Mouse (Mus musculus): ENCODE measurements around the gene Mmd2. TPM values are rescaled to one million over a fixed set of nuclear protein-coding genes. Genes with fewer than 3 reads are reported as not detected.
A peak's percentile ranks its signal among the peaks of the same experiment; 100 is the strongest.

Mmd2 gene
- polyA plus RNA-seq, 1 experiment from 2014 or later, result 0.09 TPM

- H3K27ac ChIP-seq, result no peak overlapping the region
- ATAC-seq (replicated peaks; ENCODE audit: insufficient number of reproducible peaks, insufficient read depth, low FRiP score, low read depth), result no peak
- H3K4me1 ChIP-seq (replicated peaks), result peaks cover 6% of the 10 kb centered on the region
- no peak overlapping the region for H3K4me2 ChIP-seq
- no peaks in the 10 kb centered on the region for H3K9me3 ChIP-seq (replicated peaks)
- H3K4me3 ChIP-seq, result no peak overlapping the region
- H3K9ac ChIP-seq, result no peak overlapping the region
- no peaks in the 10 kb centered on the region for H3K36me3 ChIP-seq
- peaks cover 44% of the 10 kb centered on the region for H3K27me3 ChIP-seq
- 76% methylated on average over 7 of the region's 7 CpGs for WGBS
Observed at GRCm38 (mm10) chr5:142604379-142604778, 4.2 kb downstream of the Mmd2 start.

GRCm38 (mm10) chr5:142597648-142598390 lies 10.8 kb downstream of the Mmd2 start:
- ATAC-seq (replicated peaks; ENCODE audit: insufficient number of reproducible peaks, insufficient read depth, low FRiP score, low read depth), result no peak
- H3K27me3 ChIP-seq, result 0 out of 2 replicates have a peak, but pooled peaks cover 4% of the 10 kb centered on the region
- H3K4me1 ChIP-seq (replicated peaks), result no peaks in the 10 kb centered on the region
- no peaks in the 10 kb centered on the region for H3K9me3 ChIP-seq (replicated peaks)
- H3K4me2 ChIP-seq, result no peak overlapping the region
- no peaks in the 10 kb centered on the region for H3K36me3 ChIP-seq
- no peak overlapping the region for H3K9ac ChIP-seq
- no peak overlapping the region for H3K27ac ChIP-seq
- WGBS, result 64% methylated on average over 6 of the region's 6 CpGs
- H3K4me3 ChIP-seq, result no peak overlapping the region

- WGBS, result 70% methylated on average over 6 of the region's 6 CpGs
- H3K9ac ChIP-seq, result no peak overlapping the region
- H3K9me3 ChIP-seq (replicated peaks), result no peaks in the 10 kb centered on the region
- H3K4me2 ChIP-seq, result no peak overlapping the region
- no peak overlapping the region for H3K27ac ChIP-seq
- ATAC-seq (replicated peaks; ENCODE audit: insufficient number of reproducible peaks, insufficient read depth, low FRiP score, low read depth), result no peak
- no peaks in the 10 kb centered on the region for H3K36me3 ChIP-seq
- no peak overlapping the region for H3K4me3 ChIP-seq
- H3K27me3 ChIP-seq, result no peaks in the 10 kb centered on the region
- H3K4me1 ChIP-seq (replicated peaks), result no peaks in the 10 kb centered on the region
Observed at GRCm38 (mm10) chr5:142596723-142597122, 11.9 kb downstream of the Mmd2 start.

- Histone ChIP-seq H3K27me3 (no peaks in the 10 kb centered on the region), H3K4me1 (replicated peaks) (no peaks in the 10 kb centered on the region), H3K9me3 (replicated peaks) (no peaks in the 10 kb centered on the region), H3K4me3 (no peak overlapping the region), H3K36me3 (no peaks in the 10 kb centered on the region), H3K9ac (no peak overlapping the region), H3K4me2 (no peak overlapping the region), H3K27ac (no peak overlapping the region)
- ATAC-seq (replicated peaks; ENCODE audit: insufficient number of reproducible peaks, insufficient read depth, low FRiP score, low read depth), result no peak
- WGBS, result 62% methylated on average over 3 of the region's 3 CpGs
Observed at GRCm38 (mm10) chr5:142595698-142596097, 12.9 kb downstream of the Mmd2 start.

- H3K4me2 ChIP-seq, result no peak overlapping the region
- WGBS, result 73% methylated on average over 6 of the region's 6 CpGs
- no peaks in the 10 kb centered on the region for H3K36me3 ChIP-seq
Observed at GRCm38 (mm10) chr5:142590953-142591616, 17.5 kb downstream of the Mmd2 start.

DNA sequence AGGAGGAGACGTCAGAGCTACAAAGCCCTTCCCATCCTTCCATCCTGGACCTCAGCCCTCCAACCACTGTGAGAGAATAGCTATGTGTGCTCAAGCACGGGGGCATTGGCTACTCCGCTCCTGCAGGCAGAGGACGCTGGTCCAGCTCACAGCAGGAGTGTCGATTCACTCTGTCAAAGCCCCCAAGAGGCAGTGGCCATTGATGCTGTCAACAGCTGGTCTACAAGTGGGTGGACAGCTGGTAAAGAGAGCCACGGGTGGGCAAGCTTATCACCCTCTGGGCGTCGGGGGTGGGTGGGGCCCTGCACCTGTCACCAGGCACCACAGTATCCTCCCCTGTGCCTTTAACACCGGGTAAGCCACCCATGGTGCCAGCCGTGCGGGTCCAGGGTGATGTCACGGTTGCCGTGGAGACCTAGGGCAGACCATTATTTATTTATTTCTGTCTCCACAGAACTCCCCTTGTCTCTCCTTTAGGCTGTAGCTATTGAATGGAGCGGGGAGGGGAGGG lies 24.9 kb downstream of the Mmd2 start:
- 52% methylated on average over 14 of the region's 14 CpGs for WGBS
- ATAC-seq (replicated peaks; ENCODE audit: insufficient number of reproducible peaks, insufficient read depth, low FRiP score, low read depth), result no peak; the same call in 1 of the 2 replicates

More at GRCm38 (mm10) chr5:142590953-142591616, 17.5 kb downstream of the Mmd2 start:
- Histone ChIP-seq H3K4me1 (replicated peaks) (no peaks in the 10 kb centered on the region), H3K27ac (no peak overlapping the region), H3K9ac (no peak overlapping the region), H3K4me3 (no peak overlapping the region), H3K27me3 (0 out of 2 replicates have a peak, but pooled peaks cover 3% of the 10 kb centered on the region), H3K9me3 (replicated peaks) (no peaks in the 10 kb centered on the region)
- no peak for ATAC-seq (replicated peaks; ENCODE audit: insufficient number of reproducible peaks, insufficient read depth, low FRiP score, low read depth)

DNA sequence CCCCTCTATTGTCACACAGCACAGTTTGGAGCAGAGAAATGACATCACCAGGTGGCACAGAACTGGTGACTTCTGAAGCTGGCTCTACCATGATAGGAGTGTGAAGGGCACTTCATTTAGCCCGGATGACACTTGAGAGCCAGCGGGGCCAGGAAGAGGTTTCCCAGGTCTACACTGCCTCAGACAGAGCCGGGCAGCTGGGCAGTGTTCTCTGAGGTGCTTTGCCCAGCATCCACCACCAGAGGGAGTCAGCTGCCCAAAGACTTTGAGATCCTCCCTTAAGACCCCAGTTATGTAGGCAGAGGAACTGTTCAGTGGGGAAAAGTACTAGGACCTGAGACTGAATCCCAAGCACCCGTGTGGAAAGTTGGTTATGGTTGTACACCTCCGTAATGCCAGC lies 27.1 kb downstream of the Mmd2 start:
- 0 out of 2 replicates have a peak, but pooled peaks have one; percentile 18 for ATAC-seq (replicated peaks; ENCODE audit: insufficient number of reproducible peaks, insufficient read depth, low FRiP score, low read depth)
- 13% methylated on average over 5 of the region's 5 CpGs for WGBS
- no peaks in the 10 kb centered on the region for H3K4me1 ChIP-seq (replicated peaks)
- H3K4me3 ChIP-seq, result no peak overlapping the region
- no peaks in the 10 kb centered on the region for H3K36me3 ChIP-seq
- no peak overlapping the region for H3K4me2 ChIP-seq
- H3K27ac ChIP-seq, result no peak overlapping the region
- H3K27me3 ChIP-seq, result 0 out of 2 replicates have a peak, but pooled peaks cover 5% of the 10 kb centered on the region
- H3K9me3 ChIP-seq (replicated peaks), result no peaks in the 10 kb centered on the region
- H3K9ac ChIP-seq, result no peak overlapping the region

More for the DNA sequence above, 24.9 kb downstream of the Mmd2 start:
- H3K4me3 ChIP-seq, result no peak overlapping the region
- H3K9ac ChIP-seq, result no peak overlapping the region
- no peaks in the 10 kb centered on the region for H3K4me1 ChIP-seq (replicated peaks)
- no peak overlapping the region for H3K27ac ChIP-seq
- no peak overlapping the region for H3K4me2 ChIP-seq
- H3K27me3 ChIP-seq, result 0 out of 2 replicates have a peak, but pooled peaks cover 7% of the 10 kb centered on the region
- H3K9me3 ChIP-seq (replicated peaks), result no peaks in the 10 kb centered on the region
- no peaks in the 10 kb centered on the region for H3K36me3 ChIP-seq

GRCm38 (mm10) chr5:142578192-142578591 lies 30.4 kb downstream of the Mmd2 start:
- Histone ChIP-seq H3K27me3 (no peaks in the 10 kb centered on the region), H3K36me3 (no peaks in the 10 kb centered on the region), H3K4me2 (no peak overlapping the region), H3K27ac (no peak overlapping the region), H3K9ac (no peak overlapping the region), H3K4me3 (no peak overlapping the region), H3K9me3 (replicated peaks) (no peaks in the 10 kb centered on the region), H3K4me1 (replicated peaks) (no peaks in the 10 kb centered on the region)
- 85% methylated on average over 10 of the region's 10 CpGs for WGBS
- ATAC-seq (replicated peaks; ENCODE audit: insufficient number of reproducible peaks, insufficient read depth, low FRiP score, low read depth), result no peak

DNA sequence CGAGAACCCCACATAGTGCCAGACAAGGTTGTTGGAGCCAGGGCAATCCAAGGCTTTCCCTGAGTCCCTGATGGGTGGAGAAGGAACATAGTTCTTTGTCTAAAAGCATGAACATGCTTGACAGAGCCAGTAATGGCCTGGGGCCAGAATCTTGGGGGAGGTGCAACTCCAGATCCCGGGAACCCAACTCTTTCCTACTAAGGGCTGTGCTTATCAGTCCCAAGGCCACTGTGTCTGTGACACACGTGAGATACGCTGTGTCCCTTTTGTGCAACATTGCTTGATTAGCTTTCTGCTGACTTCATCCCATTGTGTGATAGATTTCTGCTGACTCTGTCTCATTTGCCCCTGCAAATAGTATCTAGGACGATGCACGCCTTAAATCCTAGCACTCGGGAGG lies 31.8 kb downstream of the Mmd2 start:
- Histone ChIP-seq H3K9ac (no peak overlapping the region), H3K4me2 (no peak overlapping the region), H3K27me3 (no peaks in the 10 kb centered on the region), H3K4me3 (no peak overlapping the region), H3K4me1 (replicated peaks) (no peaks in the 10 kb centered on the region), H3K36me3 (no peaks in the 10 kb centered on the region), H3K27ac (no peak overlapping the region), H3K9me3 (replicated peaks) (no peaks in the 10 kb centered on the region)
- ATAC-seq (replicated peaks; ENCODE audit: insufficient number of reproducible peaks, insufficient read depth, low FRiP score, low read depth), result peak; percentile 62
- WGBS, result 55% methylated on average over 7 of the region's 7 CpGs

- WGBS, result 72% methylated on average over 8 of the region's 8 CpGs
- no peak overlapping the region for H3K27ac ChIP-seq
- no peak overlapping the region for H3K4me3 ChIP-seq
- no peaks in the 10 kb centered on the region for H3K4me1 ChIP-seq (replicated peaks)
- H3K9ac ChIP-seq, result no peak overlapping the region
- no peaks in the 10 kb centered on the region for H3K27me3 ChIP-seq
- H3K36me3 ChIP-seq, result no peaks in the 10 kb centered on the region
- no peaks in the 10 kb centered on the region for H3K9me3 ChIP-seq (replicated peaks)
- no peak overlapping the region for H3K4me2 ChIP-seq
- no peak for ATAC-seq (replicated peaks; ENCODE audit: insufficient number of reproducible peaks, insufficient read depth, low FRiP score, low read depth)
Observed at GRCm38 (mm10) chr5:142574323-142575057, 34.1 kb downstream of the Mmd2 start.

- H3K9me3 ChIP-seq (replicated peaks), result no peaks in the 10 kb centered on the region
- H3K9ac ChIP-seq, result no peak overlapping the region
- H3K27me3 ChIP-seq, result no peaks in the 10 kb centered on the region
- H3K4me3 ChIP-seq, result no peak overlapping the region
- no peak for ATAC-seq (replicated peaks; ENCODE audit: insufficient number of reproducible peaks, insufficient read depth, low FRiP score, low read depth)
- 88% methylated on average over 1 of the region's 1 CpGs for WGBS
- no peak overlapping the region for H3K4me2 ChIP-seq
- H3K36me3 ChIP-seq, result no peaks in the 10 kb centered on the region
- H3K4me1 ChIP-seq (replicated peaks), result no peaks in the 10 kb centered on the region
- H3K27ac ChIP-seq, result no peak overlapping the region
Observed at GRCm38 (mm10) chr5:142564606-142565005, 44.0 kb downstream of the Mmd2 start.
